In the genomic region with DNA sequence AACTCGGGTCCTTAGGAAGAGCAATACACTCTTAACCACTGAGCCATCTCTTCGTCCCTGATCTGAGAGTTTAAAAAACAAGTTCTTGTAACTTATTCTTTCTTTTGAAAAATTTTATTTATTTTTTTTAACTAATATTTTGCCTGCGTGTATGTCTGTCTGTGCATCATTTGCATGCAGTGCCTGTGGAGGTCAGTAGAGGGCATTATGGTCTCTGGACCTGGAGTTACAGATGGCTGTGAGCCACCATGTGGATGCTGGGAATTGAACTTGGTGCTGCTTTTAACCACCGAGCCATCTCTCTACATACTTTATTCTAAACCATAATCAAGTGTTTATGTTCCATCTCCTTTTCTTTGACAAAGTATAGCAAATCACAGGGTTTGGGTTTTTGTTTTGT, we compare ENCODE assay signal across 22 mouse cellular contexts. TPM values are rescaled to one million over a fixed set of nuclear protein-coding genes. Genes with fewer than 3 reads are reported as not detected.
DNase-seq lines count a peak whose midpoint lies in the region; ATAC-seq and TF ChIP-seq lines count a peak whose summit lies in the region.
"Had no signal": no experiment of that assay in that cellular context is flagged by ENCODE, and none has a peak within 500 bp of the region (broad histone marks: within the 10 kb centered on the region; RNA-seq: fewer than 3 reads in every experiment).

No protein-coding gene starts in this region.

- TF ChIP-seq CTCF in hindbrain, postnatal 0 days (IDR thresholded peaks at IDR 0.05; ENCODE audit: low read depth), result peak; percentile 22
- TF ChIP-seq CTCF in liver, postnatal 0 days (IDR thresholded peaks at IDR 0.05; ENCODE audit: low read depth), result 0 out of 2 replicates have a peak, but pooled peaks have one; percentile 12
- peak; percentile 58 for TF ChIP-seq CTCF in ES-Bruce4 (IDR thresholded peaks at IDR 0.05; ENCODE audit: low read depth, low read length)
- TF ChIP-seq CTCF in stomach, postnatal 0 days (IDR thresholded peaks at IDR 0.05; ENCODE audit: low read depth), result peak; percentile 42

- no peaks in the 10 kb centered on the region for H3K27me3 ChIP-seq in hindbrain, postnatal 0 days (ENCODE audit: insufficient read depth, low read length)
- H3K27me3 ChIP-seq in hindbrain, embryonic 14.5 days (ENCODE audit: control insufficient read depth, insufficient read depth, low read length), result no peaks in the 10 kb centered on the region
- H3K27me3 ChIP-seq in liver, postnatal 0 days (ENCODE audit: insufficient read depth, low read length), result 0 out of 2 replicates have a peak, but pooled peaks cover 3% of the 10 kb centered on the region
- no peaks in the 10 kb centered on the region for H3K27me3 ChIP-seq in ES-Bruce4 (ENCODE audit: control insufficient read depth, insufficient read depth, low read length, poor library complexity, severe bottlenecking)
- no peaks in the 10 kb centered on the region for H3K27me3 ChIP-seq in stomach, postnatal 0 days (ENCODE audit: control insufficient read depth, insufficient read depth, low read length)
- H3K27me3 ChIP-seq: forebrain, embryonic 13.5 days had no signal

- no peak overlapping the region for H3K9ac ChIP-seq in hindbrain, postnatal 0 days (replicated peaks; ENCODE audit: low read length)
- H3K9ac ChIP-seq in hindbrain, embryonic 14.5 days, result no peak overlapping the region
- H3K9ac ChIP-seq in liver, postnatal 0 days (replicated peaks), result no peak overlapping the region
- H3K9ac ChIP-seq in ES-Bruce4 (ENCODE audit: low read depth, poor library complexity, severe bottlenecking), result no peak overlapping the region
- no peak overlapping the region for H3K9ac ChIP-seq in stomach, postnatal 0 days (ENCODE audit: low read length)
- H3K9ac ChIP-seq: forebrain, embryonic 13.5 days had no signal

- ATAC-seq in hindbrain, postnatal 0 days, result no peak
- ATAC-seq in hindbrain, embryonic 14.5 days (ENCODE audit: low FRiP score), result no peak
- ATAC-seq in liver, postnatal 0 days, result no peak
- no peak for ATAC-seq in stomach, postnatal 0 days (ENCODE audit: low FRiP score, low TSS enrichment)
- ATAC-seq: forebrain, embryonic 13.5 days; inflammation-experienced regulatory T-cells, adult 6 months; midbrain, embryonic 16.5 days had no signal

- TF ChIP-seq POLR2A in ES-Bruce4 (IDR thresholded peaks at IDR 0.05; ENCODE audit: insufficient read depth, low read length), result no peak

- no peaks in the 10 kb centered on the region for H3K4me1 ChIP-seq in hindbrain, postnatal 0 days (ENCODE audit: insufficient read depth, low read length)
- H3K4me1 ChIP-seq in hindbrain, embryonic 14.5 days (replicated peaks; ENCODE audit: control insufficient read depth, insufficient read depth, low read length), result peaks cover under 1% of the 10 kb centered on the region; the same call in 1 of the 2 replicates
- H3K4me1 ChIP-seq in liver, postnatal 0 days (ENCODE audit: insufficient read depth), result no peaks in the 10 kb centered on the region
- peaks cover 3% of the 10 kb centered on the region for H3K4me1 ChIP-seq in ES-Bruce4 (ENCODE audit: control insufficient read depth, insufficient read depth, low read length)
- H3K4me1 ChIP-seq in stomach, postnatal 0 days (replicated peaks; ENCODE audit: control insufficient read depth, insufficient read depth), result peaks cover under 1% of the 10 kb centered on the region; the same call in 1 of the 2 replicates

- 91% methylated on average over 4 of the region's 4 CpGs for WGBS in hindbrain, postnatal 0 days
- 92% methylated on average over 4 of the region's 4 CpGs for WGBS in hindbrain, embryonic 14.5 days
- 72% methylated on average over 4 of the region's 4 CpGs for WGBS in liver, postnatal 0 days (ENCODE audit: insufficient replicate concordance)
- 92% methylated on average over 4 of the region's 4 CpGs for WGBS in stomach, postnatal 0 days

- no peak overlapping the region for H3K27ac ChIP-seq in hindbrain, postnatal 0 days
- no peak overlapping the region for H3K27ac ChIP-seq in hindbrain, embryonic 14.5 days
- no peak overlapping the region for H3K27ac ChIP-seq in liver, postnatal 0 days (ENCODE audit: low read depth)
- no peak overlapping the region for H3K27ac ChIP-seq in ES-Bruce4 (ENCODE audit: insufficient read depth, low read length)
- no peak overlapping the region for H3K27ac ChIP-seq in stomach, postnatal 0 days (replicated peaks)
- H3K27ac ChIP-seq: forebrain, embryonic 13.5 days; heart, embryonic 10.5 days; hindbrain, embryonic 10.5 days; limb, embryonic 10.5 days had no signal

- peaks cover 4% of the 10 kb centered on the region; the same call in 1 of the 2 replicates for H3K36me3 ChIP-seq in hindbrain, postnatal 0 days (ENCODE audit: insufficient read depth, low read length)
- H3K36me3 ChIP-seq in hindbrain, embryonic 14.5 days (replicated peaks; ENCODE audit: control insufficient read depth, insufficient read depth), result peaks cover 13% of the 10 kb centered on the region; the same call in 1 of the 2 replicates
- no peaks in the 10 kb centered on the region for H3K36me3 ChIP-seq in liver, postnatal 0 days (replicated peaks; ENCODE audit: insufficient read depth, low read length)
- no peaks in the 10 kb centered on the region for H3K36me3 ChIP-seq in ES-Bruce4 (ENCODE audit: control insufficient read depth, insufficient read depth, low read length, poor library complexity, severe bottlenecking)
- H3K36me3 ChIP-seq in stomach, postnatal 0 days (ENCODE audit: control insufficient read depth, insufficient read depth, low read length), result no peaks in the 10 kb centered on the region
- H3K36me3 ChIP-seq: heart, embryonic 10.5 days; limb, embryonic 10.5 days had no signal

- no peak overlapping the region for H3K4me2 ChIP-seq in hindbrain, postnatal 0 days (ENCODE audit: low read depth, low read length)
- no peak overlapping the region for H3K4me2 ChIP-seq in hindbrain, embryonic 14.5 days (replicated peaks)
- no peak overlapping the region for H3K4me2 ChIP-seq in liver, postnatal 0 days (ENCODE audit: low read depth, low read length)
- no peak overlapping the region for H3K4me2 ChIP-seq in stomach, postnatal 0 days (replicated peaks; ENCODE audit: low read depth)
- H3K4me2 ChIP-seq: forebrain, embryonic 13.5 days; liver, embryonic 11.5 days had no signal

- no peak for TF ChIP-seq EP300 in liver, postnatal 0 days (IDR thresholded peaks at IDR 0.05; ENCODE audit: low read depth)
- TF ChIP-seq EP300 in ES-Bruce4 (IDR thresholded peaks at IDR 0.05; ENCODE audit: insufficient read depth, low read depth, low read length), result no peak
- TF ChIP-seq EP300 in stomach, postnatal 0 days (optimal IDR thresholded peaks at IDR 0.05), result no peak

- no peak overlapping the region for H3K4me3 ChIP-seq in hindbrain, postnatal 0 days (ENCODE audit: low read length)
- H3K4me3 ChIP-seq in hindbrain, embryonic 14.5 days (replicated peaks; ENCODE audit: low read length), result no peak overlapping the region
- no peak overlapping the region for H3K4me3 ChIP-seq in liver, postnatal 0 days (ENCODE audit: low read depth, low read length)
- H3K4me3 ChIP-seq in ES-Bruce4 (ENCODE audit: low read depth, low read length), result no peak overlapping the region
- H3K4me3 ChIP-seq in stomach, postnatal 0 days (ENCODE audit: low read depth, low read length), result no peak overlapping the region
- H3K4me3 ChIP-seq: forebrain, embryonic 13.5 days; heart, embryonic 10.5 days; hindbrain, embryonic 10.5 days; limb, embryonic 10.5 days; megakaryocyte, embryonic 14.5 days had no signal

- DNase-seq in hindbrain, postnatal 0 days (ENCODE audit: low spot score), result no peak
- no peak for DNase-seq in hindbrain, embryonic 14.5 days (ENCODE audit: low spot score)
- DNase-seq in liver, postnatal 0 days, result no peak
- no peak for DNase-seq in liver
- no peak for DNase-seq in stomach, postnatal 0 days (ENCODE audit: low spot score)
- no peak for DNase-seq in kidney, adult 9 months
- DNase-seq: adrenal gland, adult 2 months; cerebellum, adult 9-11 months; gastrocnemius, postnatal 36 days; lung, postnatal 10 days; right cerebral cortex, postnatal 14 days; spleen, adult 18-20 months; thymus, postnatal 36 days had no signal

- no peaks in the 10 kb centered on the region for H3K9me3 ChIP-seq in hindbrain, postnatal 0 days (ENCODE audit: low read length)
- no peaks in the 10 kb centered on the region for H3K9me3 ChIP-seq in hindbrain, embryonic 14.5 days (ENCODE audit: control insufficient read depth, low read length)
- no peaks in the 10 kb centered on the region for H3K9me3 ChIP-seq in liver, postnatal 0 days (ENCODE audit: low read length)
- no peaks in the 10 kb centered on the region for H3K9me3 ChIP-seq in ES-Bruce4 (replicated peaks; ENCODE audit: control insufficient read depth, insufficient read depth, low read length, poor library complexity, severe bottlenecking)
- H3K9me3 ChIP-seq in stomach, postnatal 0 days (ENCODE audit: control insufficient read depth, low read length), result no peaks in the 10 kb centered on the region
- H3K9me3 ChIP-seq: forebrain, embryonic 13.5 days; heart, embryonic 10.5 days; limb, embryonic 10.5 days had no signal

RNA-seq across cellular contexts. Expression of a gene that starts 11.1 kb away (rescaled TPM):
- total RNA-seq in hindbrain, postnatal 0 days (2014; rRNA removed), result 25.4 and 33.9 TPM in 2 replicates
- 29.8 and 30.7 TPM in 2 replicates for polyA plus RNA-seq in hindbrain, postnatal 0 days (2015; fragmentation: Nextera tagmentation; extraction: Ambion mirVana)
- 23.6 and 24.0 TPM in 2 replicates for polyA plus RNA-seq in hindbrain, embryonic 14.5 days (2014; fragmentation: Nextera tagmentation; extraction: Ambion mirVana)
- 1.0 and 1.1 TPM in 2 replicates for polyA plus RNA-seq in liver, postnatal 0 days (2015; fragmentation: Nextera tagmentation; extraction: Ambion mirVana)
- polyA plus RNA-seq in ES-Bruce4 (2011; ENCODE audit: insufficient read depth, insufficient read length, low read depth, missing spikeins), result 15.6 and 18.7 TPM in 2 replicates
- 2.2 TPM in 2 replicates for polyA plus RNA-seq in stomach, postnatal 0 days (2015; fragmentation: Nextera tagmentation; extraction: Ambion mirVana)

RNA-seq across cellular contexts. Expression of a gene that starts 43.5 kb away (rescaled TPM):
- total RNA-seq in hindbrain, postnatal 0 days (2014; rRNA removed), result 0.25 and 0.37 TPM in 2 replicates
- polyA plus RNA-seq in hindbrain, postnatal 0 days (2015; fragmentation: Nextera tagmentation; extraction: Ambion mirVana), result 0.34 TPM in 2 replicates
- polyA plus RNA-seq in hindbrain, embryonic 14.5 days (2014; fragmentation: Nextera tagmentation; extraction: Ambion mirVana), result 0.16 TPM in 2 replicates
- polyA plus RNA-seq in liver, postnatal 0 days (2015; fragmentation: Nextera tagmentation; extraction: Ambion mirVana), result 1.3 and 1.6 TPM in 2 replicates
- polyA plus RNA-seq in ES-Bruce4 (2011; ENCODE audit: insufficient read depth, insufficient read length, low read depth, missing spikeins), result 25.1 and 28.1 TPM in 2 replicates
- 9.5 and 11.0 TPM in 2 replicates for polyA plus RNA-seq in stomach, postnatal 0 days (2015; fragmentation: Nextera tagmentation; extraction: Ambion mirVana)
